Mouse (Mus musculus) heart, adult 2 months (tissue): ENCODE measurements around the gene Cenpi.

ENCODE experiments used
- CTCF ChIP-seq: fragments of 200-600 bp; IDR thresholded peaks from 2 replicates; pipeline ENCODE4 v1.8.1; 2022; ENCODE audit warnings: antibody characterized with exemption, mild to moderate bottlenecking, moderate library complexity
- EP300 ChIP-seq: fragments of 200-500 bp; IDR thresholded peaks from 2 replicates; pipeline ENCODE4 v1.6.1; 2011; ENCODE audit warnings: low read depth, low read length, control low read depth; ENCODE audit not compliant: insufficient read depth
- POLR2A ChIP-seq: fragments of 200-500 bp; IDR thresholded peaks from 2 replicates; pipeline ENCODE4 v1.6.1; 2011; ENCODE audit warnings: mild to moderate bottlenecking, low read depth, low read length, control low read depth; ENCODE audit not compliant: insufficient read depth

DNA sequence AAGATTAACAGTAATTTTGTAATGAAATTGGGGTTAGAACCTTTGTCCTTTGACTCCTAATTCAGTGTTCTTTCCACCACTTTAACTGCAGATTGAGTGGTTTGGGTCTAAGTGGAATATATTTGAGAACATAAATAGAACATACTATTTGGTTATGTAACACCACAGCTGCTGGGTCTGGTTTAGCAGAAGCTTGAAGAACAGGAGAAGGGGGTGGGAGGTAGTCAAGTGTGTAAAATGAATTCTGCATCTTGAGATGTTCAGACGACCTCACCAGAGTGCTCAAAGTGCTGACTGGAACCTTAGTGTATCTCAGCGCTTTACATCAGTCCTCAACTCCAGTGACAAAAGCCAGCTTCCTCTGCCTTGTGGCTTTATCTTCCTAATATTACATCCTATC is 91.1 kb downstream of the Cenpi start:
- TF ChIP-seq CTCF (no peak), EP300 (no peak), POLR2A (no peak)
